Mouse (Mus musculus) v-Abl transformed pro-B cells (cell line): Measurements from ENCODE around the gene Foxo1.

ENCODE experiments used
- in situ Hi-C, 2 experiments: fragments of 400-800 bp; cut with MboI; formaldehyde crosslinking; loops; one replicate each; pipeline ENCODE4 v1.15.1; 2025; ENCODE audit not compliant: unreplicated experiment in 2 of 2

The Foxo1 gene

GRCm38 (mm10) chr3:52396951-52397615 lies 128.9 kb downstream of the Foxo1 start:
- in situ Hi-C loops, result loop anchor here (5.0 kb wide), 6 partner anchors 45 to 445 kb away; partner anchors contain the start of gene Foxo1 (in 1 of the 2)

- in situ Hi-C loops, result loop anchor here (5.0 kb wide), 6 partner anchors 44 to 444 kb away; partner anchors contain the start of gene Foxo1 (in 1 of the 2)
Measured at GRCm38 (mm10) chr3:52397961-52398360, 129.8 kb downstream of the Foxo1 start.

- in situ Hi-C loops, result loop anchor here in 1 of 2 experiments (5.0 to 25.0 kb wide), 2 partner anchors 42 to 887 kb away; no protein-coding TSS in a partner anchor
Measured at GRCm38 (mm10) chr3:52400284-52401161, 132.4 kb downstream of the Foxo1 start.

GRCm38 (mm10) chr3:52401162-52401928 lies 133.2 kb downstream of the Foxo1 start:
- in situ Hi-C loops, result loop anchor here in 1 of 2 experiments (5.0 to 25.0 kb wide), 2 partner anchors 41 to 886 kb away; no protein-coding TSS in a partner anchor
